Mouse (Mus musculus): Measurements from ENCODE around the gene Rprd2.

The Rprd2 gene

GRCm38 (mm10) chr3:95739353-95740104 lies 79.1 kb downstream of the Rprd2 start, which contains the start of gene Ecm1:
Gene Ecm1 (minus strand): TSS chr3:95739569.
- DNase-seq (ENCODE audit: low spot score): no peak

- no peak for DNase-seq (ENCODE audit: low spot score)
These were observed 83.5 kb downstream of the Rprd2 start for GRCm38 (mm10) chr3:95735071-95735670.

- DNase-seq (ENCODE audit: low spot score): no peak
These were observed 84.5 kb downstream of the Rprd2 start for GRCm38 (mm10) chr3:95734092-95734702.

- DNase-seq (ENCODE audit: low spot score): no peak
These were observed 85.7 kb downstream of the Rprd2 start for GRCm38 (mm10) chr3:95732744-95733521.

GRCm38 (mm10) chr3:95732297-95732696 lies 86.4 kb downstream of the Rprd2 start:
- no peak for DNase-seq (ENCODE audit: low spot score)

GRCm38 (mm10) chr3:95731802-95732201 lies 86.9 kb downstream of the Rprd2 start:
- DNase-seq (ENCODE audit: low spot score): no peak

GRCm38 (mm10) chr3:95730431-95730830 lies 88.2 kb downstream of the Rprd2 start:
- DNase-seq (ENCODE audit: low spot score): no peak

GRCm38 (mm10) chr3:95728906-95729305 lies 89.8 kb downstream of the Rprd2 start:
- no peak for DNase-seq (ENCODE audit: low spot score)

GRCm38 (mm10) chr3:95726696-95727358 lies 91.8 kb downstream of the Rprd2 start:
- DNase-seq (ENCODE audit: low spot score): no peak

- no peak for DNase-seq (ENCODE audit: low spot score)
These were observed 92.8 kb downstream of the Rprd2 start for GRCm38 (mm10) chr3:95725863-95726262.

GRCm38 (mm10) chr3:95722386-95722785 lies 96.3 kb downstream of the Rprd2 start:
- no peak for DNase-seq (ENCODE audit: low spot score)

- no peak for DNase-seq (ENCODE audit: low spot score)
These were observed 100.5 kb downstream of the Rprd2 start for GRCm38 (mm10) chr3:95718153-95718552.

- DNase-seq (ENCODE audit: low spot score): no peak
These were observed 102.6 kb downstream of the Rprd2 start for GRCm38 (mm10) chr3:95716075-95716474.
